Mouse (Mus musculus) gastrocnemius, adult 8-10 months (tissue): Measurements from ENCODE around the gene Trpm3. TPM values are rescaled to one million over a fixed set of nuclear protein-coding genes. Genes with fewer than 3 reads are reported as not detected.

Source experiments
- DNase-seq, 2 experiments: peaks; one replicate each; pipeline ENCODE4 v3.0.0; 2022; ENCODE audit warnings: low spot score in 2 of 2
- total RNA-seq, 4 experiments: library from RNA; stranded (reverse); gene quantifications; 2 replicates each; pipeline ENCODE4 v1.2.4; 2022

Gene Trpm3
- under 1 TPM; 0.24 to 0.63 (median 0.40) TPM for total RNA-seq

- DNase-seq: no peak
Observed at GRCm38 (mm10) chr19:22138590-22139421, at the start of gene Trpm3. Gene Trpm3 (plus strand): TSS chr19:22139046.

- no peak for DNase-seq
Observed at GRCm38 (mm10) chr19:22100582-22100981, 38.3 kb upstream of the Trpm3 start.

GRCm38 (mm10) chr19:22103865-22104264, 35.0 kb upstream of the Trpm3 start:
- DNase-seq: no peak

- no peak for DNase-seq
Observed at GRCm38 (mm10) chr19:22104848-22105484, 33.9 kb upstream of the Trpm3 start.

- DNase-seq: no peak
Observed at GRCm38 (mm10) chr19:22105648-22106047, 33.2 kb upstream of the Trpm3 start.

- no peak for DNase-seq
Observed at GRCm38 (mm10) chr19:22108893-22109463, 29.9 kb upstream of the Trpm3 start.

- DNase-seq: no peak
Observed at GRCm38 (mm10) chr19:22120976-22121375, 17.9 kb upstream of the Trpm3 start.

- DNase-seq: no peak
Observed at GRCm38 (mm10) chr19:22121631-22122030, 17.2 kb upstream of the Trpm3 start.

- DNase-seq: no peak
Observed at GRCm38 (mm10) chr19:22132626-22133025, 6.2 kb upstream of the Trpm3 start.

- no peak for DNase-seq
Observed at GRCm38 (mm10) chr19:22178549-22178948, 39.7 kb downstream of the Trpm3 start.

GRCm38 (mm10) chr19:22179017-22179416, 40.2 kb downstream of the Trpm3 start:
- DNase-seq: no peak

GRCm38 (mm10) chr19:22180136-22180535, 41.3 kb downstream of the Trpm3 start:
- DNase-seq: no peak

- no peak for DNase-seq
Observed at GRCm38 (mm10) chr19:22189716-22190115, 50.9 kb downstream of the Trpm3 start.

- no peak for DNase-seq
Observed at GRCm38 (mm10) chr19:22222520-22222919, 83.7 kb downstream of the Trpm3 start.

- no peak for DNase-seq
Observed at GRCm38 (mm10) chr19:22234187-22234586, 95.3 kb downstream of the Trpm3 start.

GRCm38 (mm10) chr19:22249076-22249475, 110.2 kb downstream of the Trpm3 start:
- DNase-seq: no peak

GRCm38 (mm10) chr19:22272916-22273315, 134.1 kb downstream of the Trpm3 start:
- DNase-seq: no peak

- no peak for DNase-seq
Observed at GRCm38 (mm10) chr19:22284651-22285050, 145.8 kb downstream of the Trpm3 start.

GRCm38 (mm10) chr19:22292671-22293070, 153.8 kb downstream of the Trpm3 start:
- DNase-seq: no peak

- DNase-seq: no peak
Observed at GRCm38 (mm10) chr19:22300906-22301305, 162.1 kb downstream of the Trpm3 start.

- no peak for DNase-seq
Observed at GRCm38 (mm10) chr19:22303021-22303951, 164.4 kb downstream of the Trpm3 start.
